Mouse (Mus musculus) urinary bladder, postnatal 25 days (tissue): ENCODE results near the gene Coa7.
"Not testable (repeated sequence)": the region's sequence is repeated elsewhere in the genome, so short reads cannot be mapped to it uniquely, and the experiment has no call there.

ENCODE experiments used
- DNase-seq: peaks from one replicate; pipeline ENCODE4 v3.0.0; 2022; ENCODE audit warnings: low spot score

Coa7 gene

GRCm38 (mm10) chr4:108344631-108345083 lies 16.7 kb downstream of the Coa7 start:
- DNase-seq = no peak

- DNase-seq = no peak
Observed at GRCm38 (mm10) chr4:108345826-108346225, 17.9 kb downstream of the Coa7 start.

DNA sequence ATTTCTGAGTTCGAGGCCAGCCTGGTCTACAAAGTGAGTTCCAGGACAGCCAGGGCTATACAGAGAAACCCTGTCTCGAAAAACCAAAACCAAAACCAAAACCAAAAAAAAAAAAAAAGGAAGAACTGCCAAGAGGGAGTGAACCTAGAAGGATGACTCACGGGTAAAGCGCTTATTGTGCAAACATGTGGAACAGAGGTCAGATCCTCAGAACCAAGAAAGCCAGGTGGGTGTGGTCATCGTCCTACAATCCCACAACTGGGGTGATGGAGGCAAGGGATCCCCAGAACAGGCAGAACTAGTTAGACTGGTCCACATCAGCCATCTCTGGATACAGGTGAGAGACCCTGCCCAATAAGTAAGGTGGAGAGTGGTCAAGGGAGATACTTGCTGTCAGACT lies 19.2 kb downstream of the Coa7 start:
- DNase-seq = peak; percentile 30

DNA sequence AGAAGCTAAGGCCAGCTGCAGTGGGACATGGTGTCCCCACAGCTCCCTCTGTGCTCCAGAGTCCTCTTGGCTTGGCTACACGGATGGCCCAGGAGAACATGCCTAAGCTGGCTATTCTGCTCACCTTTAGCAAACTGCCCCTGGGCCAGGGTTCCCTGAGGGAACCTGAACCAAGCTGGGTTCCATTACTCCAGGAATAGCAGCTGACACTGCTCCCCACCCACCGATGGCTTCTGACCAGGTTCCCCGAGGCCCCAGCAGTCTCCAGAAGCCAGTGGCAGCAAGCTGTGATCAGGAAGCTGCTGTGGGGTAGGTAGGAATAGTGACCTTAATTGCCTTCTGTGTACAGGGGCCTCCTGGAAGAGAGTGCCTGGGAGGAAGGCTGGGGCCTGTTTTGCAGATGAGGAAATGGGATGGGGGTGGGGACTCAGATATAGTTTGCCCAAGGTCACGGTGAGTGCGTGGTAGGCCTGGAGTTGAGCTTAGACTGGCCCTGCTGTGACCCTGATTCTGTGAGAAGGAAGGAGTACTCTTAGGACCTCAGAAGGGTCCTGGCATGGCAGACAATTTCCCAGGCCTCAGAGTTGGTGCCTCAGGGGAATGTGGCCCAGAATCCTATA lies 20.4 kb downstream of the Coa7 start:
- no peak for DNase-seq

GRCm38 (mm10) chr4:108349064-108349463 lies 21.1 kb downstream of the Coa7 start:
- DNase-seq = no peak

DNA sequence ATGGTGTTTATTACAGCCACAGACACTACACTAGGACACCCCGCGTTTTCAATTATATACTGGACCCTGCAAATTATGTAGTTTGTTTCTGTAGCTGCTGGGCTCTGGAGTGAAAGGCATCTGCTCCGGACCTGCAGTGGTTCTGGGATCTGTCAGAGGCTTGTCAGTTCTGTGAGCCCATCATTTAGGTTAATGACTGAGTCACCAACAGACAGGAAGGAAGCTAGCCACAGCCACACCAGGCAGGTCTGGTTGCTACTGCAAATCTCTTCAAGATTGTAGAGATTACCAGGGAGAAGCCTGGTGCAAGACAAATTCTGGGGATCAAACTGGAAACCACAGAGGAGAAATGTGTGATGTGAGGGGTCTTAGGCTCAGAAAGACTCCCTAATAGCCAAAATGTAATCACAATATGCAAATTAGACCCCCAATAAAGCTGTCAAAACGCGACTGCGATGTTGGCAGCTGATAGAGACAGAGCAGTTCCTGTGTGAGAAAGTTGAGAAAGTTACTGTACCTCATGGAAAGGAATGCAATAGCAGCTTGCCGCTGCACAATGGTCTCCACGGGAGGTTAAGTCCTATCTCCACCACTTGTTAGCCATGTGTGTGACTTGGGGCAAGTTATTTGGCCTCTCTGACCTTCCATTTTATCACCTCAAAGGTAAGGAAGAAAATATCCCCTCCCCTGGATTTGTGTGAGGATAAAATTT lies 22.1 kb downstream of the Coa7 start:
- DNase-seq = no peak

GRCm38 (mm10) chr4:108350819-108351218 lies 22.9 kb downstream of the Coa7 start:
- DNase-seq = no peak

DNA sequence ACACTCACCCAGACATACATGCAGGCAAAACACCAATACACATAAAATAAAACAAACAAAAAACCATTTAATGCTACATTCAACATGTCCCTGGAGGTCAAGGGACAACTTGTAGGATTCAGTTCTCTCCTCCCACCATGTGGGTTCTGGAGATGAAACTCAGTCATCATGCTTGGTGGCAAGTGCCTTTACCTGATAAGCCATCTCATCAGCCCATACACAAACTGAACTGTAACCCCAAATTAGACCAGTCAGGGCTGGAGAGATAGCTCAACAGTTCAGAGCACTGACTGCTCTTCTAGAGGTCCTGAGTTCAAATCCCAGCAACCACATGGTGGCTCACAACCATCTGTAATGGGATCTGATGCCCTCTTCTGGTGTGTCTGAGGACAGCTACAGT lies 25.7 kb downstream of the Coa7 start:
- DNase-seq = not testable (repeated sequence)

DNA sequence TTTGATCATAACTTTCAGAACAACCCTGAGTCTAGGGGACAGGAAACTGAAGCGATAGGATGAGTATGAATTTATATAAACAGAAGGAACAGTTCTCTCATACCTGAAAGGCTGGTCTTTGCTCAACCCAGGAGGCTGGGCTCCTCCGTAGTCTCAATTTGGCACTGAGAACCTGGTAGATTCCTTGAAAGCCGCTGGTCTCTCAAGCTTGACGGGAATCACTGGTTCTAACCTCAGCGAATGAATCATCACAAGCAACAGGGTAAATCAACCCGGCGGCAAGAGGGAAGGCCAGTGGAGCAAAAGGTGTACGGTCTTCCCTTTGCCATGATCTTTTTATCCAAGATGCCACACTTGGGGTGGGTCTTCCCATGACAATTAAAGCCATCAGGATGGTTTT lies 29.5 kb downstream of the Coa7 start:
- no peak for DNase-seq

- no peak for DNase-seq
Observed at GRCm38 (mm10) chr4:108358498-108358897, 30.6 kb downstream of the Coa7 start.

DNA sequence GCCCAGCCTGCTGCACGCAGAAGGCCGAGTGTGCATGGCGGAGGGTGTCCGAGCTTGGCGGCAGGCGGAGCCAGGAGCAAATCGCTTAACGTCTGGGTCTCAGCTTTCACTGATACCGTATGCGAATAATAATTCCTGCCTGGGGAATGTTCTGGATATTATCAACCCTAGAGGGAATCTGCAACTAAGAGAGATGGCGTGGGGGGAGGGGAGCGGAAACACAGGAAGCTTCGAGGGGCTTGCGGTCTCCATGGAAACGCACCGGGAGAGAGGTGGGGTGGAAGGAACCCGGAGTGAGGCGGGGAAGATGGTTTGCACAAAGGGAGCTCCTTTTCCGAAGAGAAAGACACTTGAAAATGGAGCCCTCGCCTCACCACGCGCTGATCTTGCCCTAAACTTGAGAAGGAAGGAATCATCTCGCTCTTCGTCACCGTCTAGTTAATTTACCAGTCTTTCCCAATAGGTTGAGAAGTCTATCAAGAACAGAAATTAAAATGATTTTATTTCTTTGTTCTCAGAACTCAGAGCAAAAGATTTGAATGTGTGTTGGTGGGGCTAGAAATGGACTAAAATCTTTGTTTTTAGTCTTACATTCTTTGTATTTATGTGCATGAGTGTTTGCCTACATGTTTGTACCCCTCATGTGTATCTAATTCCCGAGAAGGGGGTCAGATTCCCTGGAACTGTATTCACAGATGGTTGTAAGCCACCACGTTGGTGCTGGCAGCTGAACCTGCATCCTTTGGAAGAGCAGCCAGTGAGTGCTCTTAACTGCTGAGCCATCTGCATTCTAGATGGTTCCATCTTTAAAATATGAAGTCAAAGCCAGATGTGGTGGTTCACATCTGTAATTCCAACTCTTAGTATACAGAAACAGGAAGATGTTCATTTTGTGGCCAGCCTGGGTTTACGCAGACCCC lies 32.5 kb downstream of the Coa7 start:
- no peak for DNase-seq

GRCm38 (mm10) chr4:108362321-108363261 lies 34.7 kb downstream of the Coa7 start:
- DNase-seq = no peak

- no peak for DNase-seq
Observed at GRCm38 (mm10) chr4:108363355-108364110, 35.6 kb downstream of the Coa7 start.

GRCm38 (mm10) chr4:108364111-108364476 lies 36.2 kb downstream of the Coa7 start:
- DNase-seq = no peak

GRCm38 (mm10) chr4:108369254-108369653 lies 41.3 kb downstream of the Coa7 start:
- DNase-seq = no peak

DNA sequence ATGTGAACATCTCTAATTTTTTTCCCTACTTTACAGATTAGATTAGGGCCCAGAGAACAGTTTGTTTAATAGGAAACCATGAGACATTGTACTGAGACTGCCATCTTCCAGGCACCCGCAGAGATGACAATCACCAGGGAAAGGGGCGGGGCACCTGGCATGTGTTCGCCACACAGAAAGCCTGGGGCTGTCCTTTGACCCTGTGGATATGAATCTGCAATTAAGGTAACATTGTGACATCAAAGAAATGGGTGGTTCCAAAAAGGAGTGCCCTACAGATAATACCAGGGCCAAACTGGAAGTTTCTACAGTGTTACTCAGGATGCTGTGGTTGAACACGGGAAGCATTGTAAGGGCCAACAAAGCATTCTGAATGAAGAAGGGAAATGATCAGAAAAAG lies 42.5 kb downstream of the Coa7 start:
- no peak for DNase-seq

DNA sequence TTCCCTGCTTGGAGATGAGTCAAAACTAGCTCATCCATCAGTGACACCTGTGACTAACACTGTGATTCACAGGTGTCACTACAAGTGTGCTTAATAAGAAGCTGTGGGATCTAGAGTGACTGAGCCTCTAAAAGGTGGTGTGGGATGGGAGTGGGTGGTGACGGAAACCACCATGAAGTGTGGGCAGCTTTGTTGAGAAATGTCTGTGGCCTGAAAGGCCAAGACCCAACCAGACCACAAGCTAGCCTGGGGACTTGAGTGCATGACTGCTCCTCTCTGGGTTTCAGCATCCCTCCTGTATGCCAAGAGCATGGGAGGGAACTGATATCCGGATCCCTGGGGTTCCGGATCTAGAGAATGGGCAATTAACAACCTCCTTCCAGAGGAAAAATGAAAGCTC lies 43.5 kb downstream of the Coa7 start:
- DNase-seq = no peak

DNA sequence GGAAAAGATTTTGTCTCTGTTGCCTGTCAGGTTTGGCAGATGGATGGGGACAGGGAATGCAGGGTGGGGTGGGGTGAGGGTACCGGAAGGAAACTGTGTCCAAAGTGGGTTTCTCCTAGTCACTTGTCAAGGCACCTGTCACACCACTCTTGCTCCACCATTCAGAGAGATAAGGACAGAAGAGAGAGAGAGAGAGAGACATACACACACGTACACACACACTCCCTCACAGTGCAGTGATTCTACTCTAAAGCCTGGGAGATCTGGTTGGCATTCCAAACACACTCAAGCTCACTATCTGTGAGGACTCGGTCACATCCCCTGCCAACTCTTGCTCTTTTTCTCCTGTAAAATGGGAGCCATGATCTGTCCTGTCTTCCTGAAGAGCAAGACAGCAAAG lies 44.2 kb downstream of the Coa7 start:
- DNase-seq = no peak

- DNase-seq = no peak
Observed at GRCm38 (mm10) chr4:108379476-108379875, 51.5 kb downstream of the Coa7 start.

- no peak for DNase-seq
Observed at GRCm38 (mm10) chr4:108380146-108380545, 52.2 kb downstream of the Coa7 start.

- DNase-seq = no peak
Observed at GRCm38 (mm10) chr4:108383183-108383714, 55.3 kb downstream of the Coa7 start, which contains the start of gene Shisal2a. Shisal2a (minus strand) TSS chr4:108383349.
